Mouse (Mus musculus) adipocyte (in vitro differentiated cells): ENCODE measurements around the gene Dync1li1.
A peak's percentile ranks its signal among the peaks of the same experiment; 100 is the strongest.

ENCODE experiments used
- DNase-seq: peaks from one replicate; pipeline ENCODE4 v3.0.0-alpha.2; 2016; ENCODE audit warnings: low spot score

Gene Dync1li1

GRCm38 (mm10) chr9:114688252-114688952 lies at the start of gene Dync1li1:
Gene Dync1li1, plus strand, starts transcription at chr9:114688790.
- DNase-seq: peak; percentile 94

- peak; percentile 26 for DNase-seq
Measured at GRCm38 (mm10) chr9:114639186-114639748, 49.3 kb upstream of the Dync1li1 start.

- peak; percentile 98 for DNase-seq
Measured at GRCm38 (mm10) chr9:114639839-114640646, 48.5 kb upstream of the Dync1li1 start, which contains the start of gene Cnot10. Gene Cnot10, minus strand, starts transcription at chr9:114640184.

- no peak for DNase-seq
Measured at GRCm38 (mm10) chr9:114646556-114647505, 41.8 kb upstream of the Dync1li1 start.

GRCm38 (mm10) chr9:114647506-114648432 lies 40.8 kb upstream of the Dync1li1 start:
- DNase-seq: peak; percentile 14

- peak; percentile 61 for DNase-seq
Measured at GRCm38 (mm10) chr9:114648472-114648871, 40.1 kb upstream of the Dync1li1 start.

GRCm38 (mm10) chr9:114649371-114649770 lies 39.2 kb upstream of the Dync1li1 start:
- DNase-seq: no peak

GRCm38 (mm10) chr9:114650938-114651634 lies 37.5 kb upstream of the Dync1li1 start:
- DNase-seq: no peak

GRCm38 (mm10) chr9:114655356-114655755 lies 33.2 kb upstream of the Dync1li1 start:
- no peak for DNase-seq

GRCm38 (mm10) chr9:114656701-114657100 lies 31.9 kb upstream of the Dync1li1 start:
- DNase-seq: no peak

GRCm38 (mm10) chr9:114660506-114660905 lies 28.1 kb upstream of the Dync1li1 start:
- DNase-seq: no peak

GRCm38 (mm10) chr9:114660983-114661382 lies 27.6 kb upstream of the Dync1li1 start:
- no peak for DNase-seq

- DNase-seq: no peak
Measured at GRCm38 (mm10) chr9:114661991-114662390, 26.6 kb upstream of the Dync1li1 start.

- DNase-seq: no peak
Measured at GRCm38 (mm10) chr9:114663782-114664181, 24.8 kb upstream of the Dync1li1 start.

GRCm38 (mm10) chr9:114666858-114667257 lies 21.7 kb upstream of the Dync1li1 start:
- no peak for DNase-seq

GRCm38 (mm10) chr9:114668047-114668446 lies 20.5 kb upstream of the Dync1li1 start:
- DNase-seq: peak; percentile 10

- DNase-seq: no peak
Measured at GRCm38 (mm10) chr9:114669011-114669410, 19.6 kb upstream of the Dync1li1 start.

GRCm38 (mm10) chr9:114671946-114672345 lies 16.6 kb upstream of the Dync1li1 start:
- no peak for DNase-seq

GRCm38 (mm10) chr9:114672703-114673561 lies 15.7 kb upstream of the Dync1li1 start:
- no peak for DNase-seq
